Mouse (Mus musculus): ENCODE measurements at regions not wholly inside any gene's neighbourhood (a gene's known extent, or its start where the extent isn't known, plus 50 kb on each side); places are given as distances from the start of the nearest gene placed in this dataset.

DNA sequence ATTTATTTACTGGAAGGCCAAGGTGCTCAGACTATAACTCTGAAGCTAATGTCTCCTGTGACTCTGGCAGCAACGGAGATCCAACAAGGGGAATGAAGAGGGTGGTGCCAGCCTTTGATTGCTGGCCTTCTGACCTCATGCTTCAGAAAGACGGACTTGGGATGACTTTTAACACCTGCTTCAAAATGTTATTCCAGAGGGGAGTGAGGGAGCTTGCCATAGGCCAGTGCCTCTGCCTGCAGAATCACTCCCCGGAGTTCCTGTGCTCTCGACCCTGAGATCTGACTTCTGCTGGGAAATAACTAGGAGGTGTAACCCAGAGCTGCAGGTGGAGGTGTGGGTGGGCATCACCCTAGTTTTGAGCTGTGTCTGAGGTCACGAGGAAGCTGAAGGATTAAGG, 78.9 kb upstream of the Cxcr4 start:
- no peak for TF ChIP-seq POLR2A (IDR thresholded peaks at IDR 0.05; ENCODE audit: extremely low read depth, insufficient read depth, low read length)
- no peak for TF ChIP-seq CTCF (IDR thresholded peaks at IDR 0.05; ENCODE audit: low read depth, low read length)

Data from liver, adult 2 months (tissue).